Mouse (Mus musculus) embryonic fibroblast, embryonic 13.5 days (primary cell): ENCODE measurements around the gene Atp13a3.

Experiments used
- CTCF ChIP-seq: IDR thresholded peaks from 2 replicates; pipeline ENCODE4 v1.5.1; 2011; ENCODE audit warnings: mild to moderate bottlenecking, control low read depth, low read length, moderate library complexity, borderline replicate concordance; ENCODE audit not compliant: insufficient read depth
- POLR2A ChIP-seq: IDR thresholded peaks from 2 replicates; pipeline ENCODE4 v1.6.1; 2011; ENCODE audit warnings: low read depth, mild to moderate bottlenecking, control low read depth, low read length, moderate library complexity

DNA sequence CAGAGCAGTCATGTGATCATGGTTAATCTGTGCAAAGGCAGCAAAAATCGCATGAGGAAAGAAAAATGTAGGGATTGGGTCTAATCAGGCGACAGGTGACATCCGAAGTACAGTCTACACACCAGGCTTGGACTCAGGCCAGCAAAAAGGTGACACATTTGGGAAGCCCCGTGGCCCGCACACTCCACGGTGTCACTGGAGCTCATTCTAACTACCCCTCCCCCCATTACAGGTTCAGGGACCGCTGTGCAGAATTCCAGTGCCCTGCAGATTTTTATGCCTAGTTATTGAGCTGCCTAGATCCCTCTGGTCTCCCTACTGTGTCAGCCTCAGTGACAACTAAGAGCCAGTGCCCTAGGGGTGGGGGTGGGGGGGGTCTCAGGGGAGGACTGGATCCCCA is 108.3 kb downstream of the Atp13a3 start:
- TF ChIP-seq CTCF (no peak), POLR2A (no peak)
